Mouse (Mus musculus) midbrain, embryonic 16.5 days (tissue): ENCODE data around the gene Rdh8. TPM values are rescaled to one million over a fixed set of nuclear protein-coding genes. Genes with fewer than 3 reads are reported as not detected.

Experiments
- ATAC-seq: fragments of 200-750 bp; cut with Nextera tagmentation; 2 replicates; pipeline ENCODE4 v1.8.0; 2017; ENCODE audit warnings: moderate TSS enrichment
- H3K27ac ChIP-seq: fragments of 300-500 bp; sonication (generic); 2 replicates; pipeline ENCODE4 v1.5.1; 2014; ENCODE audit warnings: mild to moderate bottlenecking, low read length, mixed read lengths
- H3K27me3 ChIP-seq: fragments of 300-500 bp; sonication (generic); 2 replicates; pipeline ENCODE4 v1.6.1; 2014; ENCODE audit warnings: low read depth, low read length, mixed read lengths; ENCODE audit not compliant: control insufficient read depth, insufficient read depth
- H3K36me3 ChIP-seq: fragments of 300-500 bp; sonication (generic); 2 replicates; pipeline ENCODE4 v1.6.1; 2014; ENCODE audit warnings: mild to moderate bottlenecking, low read length, moderate library complexity, mixed read lengths; ENCODE audit not compliant: control insufficient read depth, insufficient read depth
- H3K4me1 ChIP-seq: fragments of 300-500 bp; sonication (generic); 2 replicates; pipeline ENCODE4 v1.6.1; 2014; ENCODE audit warnings: mild to moderate bottlenecking, low read length, mixed read lengths; ENCODE audit not compliant: control insufficient read depth, insufficient read depth
- H3K4me2 ChIP-seq: fragments of 300-500 bp; sonication (generic); 2 replicates; pipeline ENCODE4 v1.6.1; 2014; ENCODE audit warnings: mild to moderate bottlenecking, low read length, mixed read lengths
- H3K4me3 ChIP-seq: fragments of 300-500 bp; sonication (generic); 2 replicates; pipeline ENCODE4 v1.5.1; 2014; ENCODE audit warnings: low read depth, mild to moderate bottlenecking, low read length, moderate library complexity, mixed read lengths
- H3K9ac ChIP-seq: fragments of 300-500 bp; sonication (generic); 2 replicates; pipeline ENCODE4 v1.6.1; 2014; ENCODE audit warnings: low read depth, low read length, mixed read lengths
- H3K9me3 ChIP-seq: fragments of 300-500 bp; sonication (generic); replicated peaks from 2 replicates; pipeline ENCODE4 v1.6.1; 2014; ENCODE audit warnings: mild to moderate bottlenecking, low read length, mixed read lengths; ENCODE audit not compliant: control insufficient read depth, poor library complexity, severe bottlenecking
- WGBS: fragments of 180-500 bp; shearing (Covaris S2); extraction: QIAGEN DNeasy Blood & Tissue Kit; methylation state at CpG from one replicate; pipeline ENCODE4 v1.1.7; 2014; 5-methylcytosine and 5-hydroxymethylcytosine counted together
- polyA plus RNA-seq: library from polyadenylated mRNA; unstranded; fragments of >200 nt; fragmentation: Nextera tagmentation; extraction: Ambion mirVana; gene quantifications from 2 replicates; pipeline ENCODE4 v1.2.1, GENCODE M21; 2015

The Rdh8 gene
- polyA plus RNA-seq: not detected in 2 replicates

GRCm38 (mm10) chr9:20818236-20818635 lies at the start of gene Rdh8:
Gene Rdh8 (plus strand): TSS chr9:20818503.
- Histone ChIP-seq H3K4me1 (peaks cover 5% of the 10 kb centered on the region; the same call in 1 of the 2 replicates), H3K9me3 (no peaks in the 10 kb centered on the region), H3K4me2 (no peak within 1 kb of the TSS), H3K36me3 (no peaks in the 10 kb centered on the region), H3K27me3 (peaks cover 6% of the 10 kb centered on the region; the same call in 1 of the 2 replicates), H3K4me3 (no peak within 1 kb of the TSS), H3K27ac (no peak within 1 kb of the TSS), H3K9ac (no peak within 1 kb of the TSS)
- ATAC-seq: no peak
- WGBS: 75% methylated on average over 6 of the region's 6 CpGs

DNA sequence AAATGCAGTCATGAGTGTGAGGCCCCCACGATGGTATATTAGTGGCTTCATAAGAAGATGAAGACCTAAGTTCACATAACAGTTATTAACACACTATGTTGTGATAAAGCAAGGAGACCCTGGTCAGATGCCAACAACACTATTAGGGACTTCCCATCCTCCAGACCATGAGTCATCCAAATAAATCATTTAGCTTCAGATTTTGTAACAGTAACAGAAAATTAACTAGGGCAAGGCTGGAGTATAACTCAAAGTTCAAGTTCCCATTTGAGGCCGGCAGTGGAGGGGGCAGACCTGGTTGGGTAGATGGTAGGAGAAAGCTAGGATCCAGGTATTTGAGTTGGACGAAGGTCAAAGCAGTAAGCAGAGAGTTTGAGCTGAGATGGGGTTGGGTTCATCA lies 37.0 kb upstream of the Rdh8 start:
- 88% methylated on average over 3 of the region's 3 CpGs for WGBS
- Histone ChIP-seq H3K9ac (no peak overlapping the region), H3K4me1 (no peaks in the 10 kb centered on the region), H3K27ac (no peak overlapping the region), H3K27me3 (no peaks in the 10 kb centered on the region), H3K4me3 (no peak overlapping the region), H3K36me3 (no peaks in the 10 kb centered on the region), H3K9me3 (no peaks in the 10 kb centered on the region), H3K4me2 (no peak overlapping the region)
- ATAC-seq: no peak

DNA sequence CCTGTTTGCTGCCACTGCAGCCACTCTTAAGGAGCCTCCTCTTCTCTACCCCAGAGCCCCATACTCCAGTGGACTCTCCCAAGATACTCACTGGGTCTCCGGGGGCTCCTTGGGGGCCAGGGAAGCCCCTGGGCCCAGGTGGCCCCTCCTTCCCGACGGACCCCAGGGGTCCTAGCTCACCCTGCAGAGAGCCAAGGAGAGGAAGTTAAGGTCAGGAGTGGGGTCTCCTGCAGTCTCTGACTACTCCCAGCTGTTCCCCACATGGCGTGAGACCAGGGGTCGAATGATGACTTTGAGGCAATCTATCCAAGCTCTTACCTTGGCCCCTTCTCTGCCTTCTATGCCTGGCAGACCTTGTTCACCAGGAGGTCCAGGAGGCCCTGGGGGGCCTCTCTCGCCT lies 33.2 kb upstream of the Rdh8 start:
- H3K27ac ChIP-seq: no peak overlapping the region
- H3K4me1 ChIP-seq: no peaks in the 10 kb centered on the region
- 86% methylated on average over 6 of the region's 6 CpGs for WGBS
- no peak overlapping the region for H3K9ac ChIP-seq
- no peak overlapping the region for H3K4me2 ChIP-seq
- H3K9me3 ChIP-seq: no peaks in the 10 kb centered on the region
- H3K36me3 ChIP-seq: no peaks in the 10 kb centered on the region
- H3K27me3 ChIP-seq: no peaks in the 10 kb centered on the region
- H3K4me3 ChIP-seq: no peak overlapping the region
- no peak for ATAC-seq

- H3K9me3 ChIP-seq: no peaks in the 10 kb centered on the region
- no peak overlapping the region for H3K4me2 ChIP-seq
- no peak overlapping the region for H3K9ac ChIP-seq
- H3K4me1 ChIP-seq: no peaks in the 10 kb centered on the region
- 78% methylated on average over 8 of the region's 8 CpGs for WGBS
- H3K27me3 ChIP-seq: no peaks in the 10 kb centered on the region
- no peaks in the 10 kb centered on the region for H3K36me3 ChIP-seq
- no peak overlapping the region for H3K4me3 ChIP-seq
- ATAC-seq: no peak
- H3K27ac ChIP-seq: no peak overlapping the region
These were observed 30.3 kb upstream of the Rdh8 start for GRCm38 (mm10) chr9:20787992-20788391.

DNA sequence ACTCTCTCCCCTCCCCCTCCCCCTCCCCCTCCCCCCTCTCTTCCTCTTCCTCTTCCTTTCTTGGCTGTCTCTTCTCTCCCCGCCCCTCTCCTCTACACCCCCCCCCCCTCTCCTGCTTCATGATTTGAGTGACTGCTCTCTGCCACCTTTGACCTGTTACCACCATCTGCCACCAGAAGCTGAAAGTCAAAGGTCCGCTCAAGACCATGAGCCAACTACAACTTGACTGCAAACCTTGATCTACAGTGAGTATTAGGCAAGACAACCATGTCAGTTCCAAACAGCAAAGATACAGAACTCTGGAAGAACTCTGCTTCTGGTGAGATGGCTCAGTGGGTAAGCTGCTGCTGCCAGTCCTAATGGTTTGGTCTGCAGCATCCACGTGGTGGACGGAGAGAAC lies 28.7 kb upstream of the Rdh8 start:
- Histone ChIP-seq H3K4me3 (no peak overlapping the region), H3K9ac (no peak overlapping the region), H3K4me2 (no peak overlapping the region), H3K9me3 (no peaks in the 10 kb centered on the region), H3K27ac (no peak overlapping the region), H3K4me1 (no peaks in the 10 kb centered on the region), H3K27me3 (no peaks in the 10 kb centered on the region), H3K36me3 (no peaks in the 10 kb centered on the region)
- no peak for ATAC-seq
- WGBS: 83% methylated on average over 3 of the region's 4 CpGs

DNA sequence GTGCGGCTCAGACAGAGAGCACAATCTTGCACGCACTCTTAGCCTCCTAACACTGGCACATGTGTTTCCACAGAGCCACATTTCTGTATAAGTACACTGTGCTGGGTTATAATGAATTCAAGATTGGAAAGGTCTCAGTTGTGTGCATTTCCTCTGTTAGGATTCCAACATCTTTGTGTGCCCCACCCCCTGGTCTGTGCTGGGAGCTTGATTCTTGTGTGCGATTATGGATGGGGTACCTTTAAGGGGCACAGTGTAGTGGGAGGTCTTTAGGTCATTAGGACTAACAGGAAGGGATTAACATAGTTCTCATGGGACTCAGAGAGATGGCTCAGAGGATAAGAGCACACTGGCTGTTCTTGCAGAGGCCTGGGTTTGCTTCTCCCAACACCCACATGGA lies 28.0 kb upstream of the Rdh8 start:
- Histone ChIP-seq H3K9me3 (no peaks in the 10 kb centered on the region), H3K4me3 (no peak overlapping the region), H3K9ac (no peak overlapping the region), H3K36me3 (no peaks in the 10 kb centered on the region), H3K27ac (no peak overlapping the region), H3K27me3 (no peaks in the 10 kb centered on the region), H3K4me2 (no peak overlapping the region), H3K4me1 (no peaks in the 10 kb centered on the region)
- ATAC-seq: no peak
- WGBS: 51% methylated on average over 3 of the region's 3 CpGs

DNA sequence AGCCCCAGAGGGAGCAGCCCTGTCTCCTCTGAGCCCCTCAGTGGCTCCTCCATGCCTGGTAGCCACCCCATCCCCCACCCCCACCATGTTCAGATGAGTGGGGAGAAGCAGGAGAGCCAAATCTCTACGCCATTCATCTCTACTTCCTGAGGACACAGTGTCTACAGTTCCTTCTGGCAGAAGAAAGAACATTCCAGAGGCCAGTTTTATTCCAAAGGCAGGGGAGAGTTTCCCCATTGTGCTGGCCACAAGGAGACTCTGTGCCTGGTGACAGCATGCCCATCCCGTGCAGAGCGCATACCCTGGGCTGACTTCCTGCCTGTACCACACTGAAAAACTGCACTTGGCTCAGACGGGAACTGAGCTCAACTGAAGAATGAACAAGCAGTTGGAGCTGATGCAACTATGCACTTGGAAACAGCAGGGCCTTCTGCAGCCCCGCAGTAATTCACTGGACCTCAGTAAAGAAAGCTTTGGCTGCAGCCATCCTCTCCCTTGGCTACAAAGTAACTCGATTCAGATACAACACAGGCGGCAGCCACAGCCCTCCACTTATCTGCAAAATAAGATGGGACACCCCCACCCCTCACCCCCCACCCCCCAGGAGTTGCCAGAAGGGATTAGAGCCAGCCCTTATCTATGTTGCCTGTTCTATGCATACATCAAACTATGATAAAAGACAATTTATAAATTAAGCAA lies 24.0 kb upstream of the Rdh8 start:
- WGBS: 36% methylated on average over 7 of the region's 7 CpGs
- Histone ChIP-seq H3K4me2 (no peak overlapping the region), H3K4me1 (no peaks in the 10 kb centered on the region), H3K27me3 (no peaks in the 10 kb centered on the region), H3K36me3 (no peaks in the 10 kb centered on the region), H3K27ac (peak overlapping the region; percentile 69), H3K4me3 (no peak overlapping the region), H3K9me3 (no peaks in the 10 kb centered on the region), H3K9ac (no peak overlapping the region)
- peak; percentile 90 for ATAC-seq

- no peaks in the 10 kb centered on the region for H3K36me3 ChIP-seq
- H3K4me2 ChIP-seq: no peak overlapping the region
- no peak overlapping the region for H3K9ac ChIP-seq
- no peak overlapping the region for H3K27ac ChIP-seq
- H3K9me3 ChIP-seq: peaks cover 5% of the 10 kb centered on the region; the same call in 1 of the 2 replicates
- H3K4me3 ChIP-seq: no peak overlapping the region
- no peaks in the 10 kb centered on the region for H3K27me3 ChIP-seq
- no peak for ATAC-seq
- 79% methylated on average over 13 of the region's 13 CpGs for WGBS
- H3K4me1 ChIP-seq: no peaks in the 10 kb centered on the region
These were observed 13.8 kb upstream of the Rdh8 start for GRCm38 (mm10) chr9:20804266-20805158.

GRCm38 (mm10) chr9:20805159-20805495 lies 13.2 kb upstream of the Rdh8 start:
- no peak overlapping the region for H3K27ac ChIP-seq
- 87% methylated on average over 3 of the region's 3 CpGs for WGBS
- no peak overlapping the region for H3K4me3 ChIP-seq
- H3K9me3 ChIP-seq: peaks cover 5% of the 10 kb centered on the region; the same call in 1 of the 2 replicates
- no peak for ATAC-seq
- no peaks in the 10 kb centered on the region for H3K4me1 ChIP-seq
- H3K9ac ChIP-seq: no peak overlapping the region
- no peaks in the 10 kb centered on the region for H3K27me3 ChIP-seq
- H3K36me3 ChIP-seq: no peaks in the 10 kb centered on the region
- H3K4me2 ChIP-seq: no peak overlapping the region
